Mouse (Mus musculus): ENCODE results near the gene Mogs.

Gene Mogs

DNA sequence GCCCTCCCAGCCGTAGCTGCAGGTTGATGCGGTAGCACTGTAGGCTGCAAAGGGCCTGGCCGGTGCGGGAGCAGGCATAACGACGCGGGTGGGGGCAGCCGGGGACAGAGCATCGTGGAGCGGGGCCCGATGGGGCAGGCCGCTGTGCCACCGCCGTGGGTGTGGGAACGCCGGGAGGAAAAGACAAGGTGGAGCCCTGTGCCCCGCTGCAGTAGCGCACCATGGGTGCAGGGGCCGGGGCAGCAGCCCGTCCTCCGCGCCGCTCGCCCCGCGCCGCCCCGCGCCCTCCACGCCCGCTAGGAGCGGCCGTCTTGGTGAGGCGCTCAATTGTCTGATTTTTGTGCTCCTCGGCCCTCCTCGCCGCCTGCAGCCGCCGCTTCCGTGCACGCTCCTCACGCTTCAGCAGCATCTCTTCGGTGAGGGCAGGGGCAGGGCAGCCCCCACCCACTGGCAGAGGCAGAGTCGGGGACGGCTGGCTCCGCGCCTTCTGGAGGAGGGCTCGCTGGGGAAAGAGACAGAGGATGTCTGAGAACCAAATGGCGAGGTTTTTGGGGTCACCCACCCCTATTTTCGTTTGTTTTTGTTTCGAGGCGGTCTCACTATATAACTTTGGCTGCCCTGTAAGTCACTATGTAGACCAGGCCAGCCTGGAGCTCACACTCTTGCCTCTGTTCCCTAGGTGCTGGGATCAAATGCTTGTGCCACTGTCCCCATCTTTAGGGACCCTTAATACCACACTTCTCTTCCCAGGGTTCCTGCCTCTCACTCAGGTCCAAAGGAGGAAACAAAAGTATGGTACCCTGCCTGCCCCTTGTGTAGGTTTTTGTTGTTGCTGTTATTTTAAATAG lies 6.8 kb downstream of the Mogs start:
- DNase-seq (ENCODE audit: low spot score in 2 of 2): no peak

DNA sequence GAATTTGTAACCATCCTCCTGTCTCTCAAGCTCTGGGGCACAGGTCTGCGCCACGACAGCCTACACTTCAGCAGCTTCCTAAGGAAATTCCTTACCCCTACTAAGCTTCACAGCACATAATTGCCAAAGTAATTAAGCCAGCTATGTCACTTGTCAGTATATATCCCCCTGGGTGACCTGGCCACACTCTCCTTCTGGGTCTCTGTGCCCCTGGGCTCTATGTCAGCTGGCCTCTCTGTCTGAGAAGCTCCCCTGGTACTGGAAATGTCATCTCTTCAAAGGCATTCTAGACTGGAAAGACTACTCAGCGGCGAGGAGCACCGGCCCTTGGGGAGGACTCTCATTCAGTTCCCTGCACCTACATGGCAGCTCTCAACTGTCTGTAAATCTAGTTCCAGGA lies 7.7 kb downstream of the Mogs start:
- no peak for DNase-seq (ENCODE audit: low spot score in 2 of 2)

DNA sequence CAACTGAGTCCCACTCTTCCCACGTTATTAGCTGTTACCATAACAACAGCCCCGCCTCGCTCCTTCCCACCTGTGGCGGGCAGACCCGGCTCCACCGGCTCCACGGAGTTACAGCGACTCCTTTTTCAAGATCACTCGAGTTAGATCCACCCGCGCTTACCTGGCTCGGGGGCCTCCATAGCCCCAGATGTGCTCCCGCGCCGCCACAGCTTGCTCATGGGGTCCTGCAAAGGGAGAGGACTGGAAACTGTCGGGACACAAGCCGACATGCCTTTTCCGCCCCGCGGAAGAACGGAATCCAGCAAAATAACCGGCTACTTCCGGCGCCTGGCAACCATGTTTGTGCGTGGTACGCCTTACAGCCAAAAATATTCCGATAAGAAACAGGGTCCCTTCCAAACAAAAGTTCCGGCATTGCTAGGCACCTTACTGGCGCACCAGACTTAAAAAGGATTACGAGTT lies 9.6 kb downstream of the Mogs start:
- DNase-seq (ENCODE audit: low spot score in 2 of 2): peak; percentile 87 to 94

DNA sequence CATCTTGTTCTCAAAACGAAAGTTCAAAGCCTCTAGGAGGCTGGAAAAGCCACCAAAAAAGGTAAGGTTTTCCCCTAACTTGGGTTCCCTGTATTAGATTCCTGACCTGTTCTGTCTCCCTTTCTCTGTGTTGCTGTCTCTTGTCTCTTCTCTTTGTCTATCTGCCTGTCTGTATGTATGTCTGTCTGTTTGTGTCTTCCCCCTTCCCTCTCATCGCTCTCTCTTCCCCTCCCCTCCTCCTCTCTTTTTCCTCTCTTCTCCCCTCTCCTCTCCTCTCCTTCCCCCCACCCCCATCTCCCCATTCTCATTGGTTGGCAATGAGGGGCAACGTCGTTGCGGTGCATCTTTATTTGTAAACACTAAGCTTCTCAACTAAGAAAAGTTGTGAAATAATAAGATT lies 10.0 kb downstream of the Mogs start, which contains the start of gene Ino80b:
TSS of gene Ino80b (minus strand) at position 101 of the 400 bp plus-strand sequence.
- no peak for DNase-seq (ENCODE audit: low spot score in 2 of 2)

DNA sequence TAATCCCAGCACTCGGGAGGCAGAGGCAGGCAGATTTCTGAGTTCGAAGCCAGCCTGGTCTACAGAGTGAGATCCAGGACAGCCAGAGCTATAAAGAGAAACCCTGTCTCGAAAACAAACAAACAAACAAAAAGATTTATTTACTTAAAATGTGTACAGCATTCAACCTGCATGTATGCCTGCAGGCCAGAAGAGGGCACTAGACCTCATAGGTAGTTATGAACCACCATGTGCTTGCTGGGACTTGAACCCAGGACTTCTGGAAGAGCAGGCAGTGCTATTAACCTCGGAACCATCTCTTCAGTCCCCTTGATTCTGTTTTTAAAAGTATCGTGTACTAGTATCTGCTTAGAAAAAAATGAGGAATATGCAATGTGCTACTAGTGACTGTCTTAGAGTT lies 12.1 kb downstream of the Mogs start:
- no peak for DNase-seq (ENCODE audit: low spot score in 2 of 2)

DNA sequence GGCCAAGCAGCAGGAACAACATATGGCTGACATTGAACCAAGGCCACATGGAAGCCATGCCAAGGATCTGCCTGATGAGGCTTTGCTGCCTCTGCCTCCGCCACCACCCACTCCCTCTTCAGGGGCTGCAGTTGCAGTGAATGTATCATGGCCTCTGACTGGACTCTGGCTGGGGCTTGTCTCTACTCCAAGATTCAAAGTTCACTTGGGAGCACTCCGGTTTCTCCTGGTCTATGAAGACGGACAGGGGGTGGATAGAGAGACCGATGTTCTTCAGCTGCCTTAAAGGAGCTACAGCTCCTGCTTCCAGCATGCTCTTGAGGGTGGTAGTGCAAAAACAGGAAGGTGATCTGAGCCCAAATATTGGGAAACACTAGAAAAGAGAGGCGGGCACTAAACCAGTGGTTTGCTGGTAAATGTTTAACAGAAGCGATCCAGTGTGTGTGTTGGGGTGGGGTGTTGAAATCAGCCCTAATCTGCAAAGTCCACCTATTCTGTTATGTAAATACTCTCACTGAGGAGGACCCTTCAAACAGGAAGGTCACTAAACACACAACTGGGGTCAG lies 16.3 kb downstream of the Mogs start:
- DNase-seq (ENCODE audit: low spot score in 2 of 2): no peak

DNA sequence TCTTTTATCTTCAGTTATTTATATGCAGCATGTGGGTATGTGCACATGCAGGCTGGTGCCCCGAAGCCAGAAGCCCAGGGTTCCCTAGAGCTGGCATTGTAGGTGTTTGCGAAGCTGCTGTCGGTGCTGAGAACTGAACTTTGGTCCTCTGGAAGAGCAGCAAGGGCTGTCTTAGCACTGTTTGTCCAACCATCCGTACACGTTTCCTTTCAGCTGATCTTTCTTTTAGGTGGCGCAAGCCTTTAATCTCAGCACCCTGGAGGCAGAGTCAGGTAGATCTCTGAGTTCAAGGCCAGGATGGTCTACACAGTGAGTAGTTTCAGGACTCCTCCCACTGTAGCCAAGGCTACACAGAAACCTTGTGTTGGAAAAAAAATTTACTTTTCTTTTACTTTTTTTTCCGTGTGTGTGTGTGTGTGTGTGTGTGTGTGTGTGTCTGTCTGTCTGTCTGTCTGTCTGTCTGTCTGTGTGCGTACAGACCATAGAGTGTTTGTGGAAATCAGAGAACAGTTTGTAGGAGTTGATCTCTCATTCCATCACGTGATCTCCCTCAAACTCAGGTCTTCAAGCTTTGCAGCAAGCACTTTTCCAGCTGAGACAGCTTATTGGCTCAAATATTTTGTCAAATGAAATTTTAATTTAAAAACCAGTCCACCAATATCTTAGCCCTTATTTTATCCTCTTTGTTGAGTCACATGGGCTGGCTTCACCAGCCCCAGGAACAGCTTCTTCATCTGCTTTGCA lies 17.1 kb downstream of the Mogs start:
- no peak for DNase-seq (ENCODE audit: low spot score in 2 of 2)

DNA sequence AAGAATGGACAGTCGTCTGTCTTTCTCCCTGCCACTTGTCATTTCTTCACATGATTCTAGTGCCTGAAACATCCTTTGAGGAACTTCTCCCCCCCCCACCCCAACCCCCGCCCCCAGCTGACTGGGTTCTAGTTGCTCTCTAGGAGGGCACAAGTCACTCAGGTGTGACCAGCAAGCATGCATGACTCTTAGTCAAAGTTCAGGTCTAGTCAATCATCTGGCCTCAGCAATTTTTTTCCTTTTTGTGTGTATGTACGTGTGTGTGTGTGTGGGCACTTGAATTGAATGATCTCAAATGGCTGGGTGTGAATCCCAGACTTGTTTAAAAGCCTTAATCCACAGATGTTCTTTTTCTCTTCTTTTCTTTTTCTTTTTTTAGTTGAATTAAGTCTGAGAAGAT lies 18.9 kb downstream of the Mogs start:
- DNase-seq (ENCODE audit: low spot score in 2 of 2): no peak

DNA sequence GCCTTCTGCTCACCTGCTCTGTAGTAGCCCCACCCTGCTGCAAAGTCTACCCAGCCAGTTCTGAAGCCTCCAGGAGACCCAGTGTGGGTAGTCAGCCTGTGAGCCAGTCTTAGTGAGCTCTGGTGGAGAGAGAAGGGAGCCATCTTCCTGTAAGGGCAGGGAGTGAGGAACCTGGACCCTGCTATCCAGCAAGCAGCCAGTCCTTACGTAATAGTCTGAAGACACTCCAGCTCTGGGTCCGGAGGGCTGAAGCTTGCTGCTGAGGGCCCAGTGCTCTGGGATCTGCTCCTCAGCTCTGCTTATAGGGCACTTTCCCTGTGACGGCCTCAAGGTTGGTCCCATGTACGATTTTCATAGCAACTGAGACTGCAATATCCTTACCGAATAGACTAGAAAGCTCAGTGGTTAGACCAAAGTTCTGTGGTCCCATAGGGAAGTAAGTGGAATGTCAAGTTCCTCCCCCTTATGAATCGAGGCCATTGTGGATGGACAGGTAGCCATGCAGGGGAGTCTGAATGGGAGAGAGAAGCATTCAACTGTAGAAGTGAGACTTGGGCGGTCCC lies 19.7 kb downstream of the Mogs start, which contains the start of gene Rtkn:
TSS of gene Rtkn (plus strand) at position 513 of the 563 bp plus-strand sequence.
- no peak for DNase-seq (ENCODE audit: low spot score in 2 of 2)

DNA sequence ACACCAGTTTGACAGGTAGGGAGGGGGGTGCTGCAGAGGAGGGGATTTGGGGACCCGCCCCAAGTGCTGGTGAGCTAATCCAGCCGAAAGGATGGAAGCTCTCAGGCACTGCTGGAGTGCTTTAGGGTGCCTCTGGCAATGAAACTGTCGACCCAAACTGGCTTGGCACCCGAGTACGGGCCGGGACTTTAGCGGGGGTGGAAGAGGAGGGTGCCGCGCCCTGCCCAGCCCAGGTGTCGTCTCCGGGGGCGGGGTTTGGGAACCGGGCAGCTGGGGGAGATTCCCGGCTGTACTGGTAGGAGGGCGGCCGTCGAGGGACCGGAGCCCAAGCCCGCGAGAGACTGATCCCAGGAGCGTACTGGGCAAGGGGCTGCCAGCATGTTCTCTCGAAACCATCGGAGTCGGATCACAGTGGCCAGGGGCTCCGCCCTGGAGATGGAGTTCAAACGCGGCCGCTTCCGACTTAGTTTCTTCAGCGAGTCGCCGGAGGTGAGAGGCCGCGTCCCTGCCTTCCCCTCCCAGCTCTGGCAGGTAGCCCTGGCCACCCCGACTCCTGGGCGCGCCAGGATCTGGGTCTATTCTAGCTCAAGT lies 20.4 kb downstream of the Mogs start:
- no peak for DNase-seq (ENCODE audit: low spot score in 2 of 2)

DNA sequence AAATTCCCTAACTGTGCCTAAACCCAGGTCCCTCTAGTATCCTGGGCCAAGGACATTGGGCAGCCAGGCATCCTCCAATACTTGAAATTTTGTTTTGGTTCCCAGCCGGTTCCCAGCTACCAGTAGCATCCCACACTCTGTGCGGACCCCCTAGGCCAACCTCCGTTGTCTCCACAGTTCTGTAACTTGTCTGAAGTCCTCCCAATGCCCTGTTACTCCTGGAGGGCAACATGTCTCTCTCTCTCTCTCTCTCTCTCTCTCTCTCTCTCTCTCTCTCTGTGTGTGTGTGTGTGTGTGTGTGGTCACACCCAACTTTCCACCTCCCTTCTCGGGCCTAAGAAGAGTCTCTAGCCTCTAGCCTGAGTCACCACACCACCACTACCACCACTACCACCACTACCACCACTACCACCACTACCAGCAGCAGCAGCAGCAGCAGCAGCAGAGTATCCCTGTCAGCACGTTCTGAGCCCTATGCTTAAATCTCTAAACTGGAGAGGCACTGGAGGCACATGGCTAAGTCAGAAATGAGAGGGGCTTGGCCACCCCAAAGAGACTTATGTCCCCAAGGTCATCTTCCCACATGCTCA lies 21.1 kb downstream of the Mogs start:
- no peak for DNase-seq (ENCODE audit: low spot score in 2 of 2)

DNA sequence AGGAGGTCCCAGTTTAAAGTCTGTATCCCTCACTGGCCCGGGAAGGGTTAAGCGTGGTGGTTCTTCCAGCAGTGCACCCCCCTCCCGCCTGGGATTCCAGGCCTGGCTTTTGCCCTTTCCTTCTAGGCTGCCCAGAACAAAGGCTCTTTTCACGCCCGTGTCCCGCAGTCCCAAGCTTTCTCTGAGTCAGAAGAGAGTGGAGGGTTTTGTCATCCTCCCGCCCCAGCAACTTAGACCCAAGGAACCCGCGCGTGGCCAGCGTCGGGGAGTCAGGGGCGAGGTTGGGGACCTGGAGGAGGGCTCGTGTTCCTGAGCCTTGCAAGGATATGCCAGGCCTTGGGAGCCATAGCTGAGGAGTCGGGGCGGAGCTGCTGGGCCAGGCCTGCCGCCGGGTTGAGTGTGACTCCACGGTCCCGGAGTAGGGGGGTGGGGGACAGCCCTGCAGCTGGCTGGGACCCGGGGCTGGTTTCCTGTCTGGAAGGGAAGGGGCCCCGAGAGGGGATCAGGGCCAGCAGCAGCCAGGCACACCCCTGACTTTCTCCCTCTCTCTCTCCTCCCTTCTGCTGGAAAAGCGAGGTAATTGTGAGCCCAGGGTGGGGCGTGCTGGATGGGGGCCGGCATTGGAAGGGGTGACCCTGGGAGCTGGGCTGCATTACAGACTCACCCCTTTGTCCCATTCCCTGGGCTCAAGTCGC lies 21.7 kb downstream of the Mogs start:
- DNase-seq (ENCODE audit: low spot score in 2 of 2): no peak

DNA sequence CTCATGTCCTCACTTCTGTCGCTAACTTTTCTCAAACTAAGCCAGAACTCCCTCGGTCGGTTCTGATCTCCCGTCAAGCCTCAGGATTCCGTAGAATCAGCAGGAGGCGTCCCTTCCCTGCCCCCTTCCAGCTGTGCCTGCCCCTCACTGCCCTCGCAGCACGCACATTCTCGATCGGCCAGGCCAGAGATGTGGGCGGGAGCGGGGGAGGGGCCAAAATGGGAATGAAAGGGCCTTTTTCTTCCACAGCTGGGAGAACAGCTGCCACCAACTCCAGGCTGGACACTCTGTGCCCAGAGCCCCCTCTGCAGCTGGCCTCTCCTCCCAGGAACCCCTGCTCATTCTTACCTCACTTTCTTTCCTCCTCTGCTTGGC lies 22.3 kb downstream of the Mogs start:
- peak; percentile 60 for DNase-seq (ENCODE audit: low spot score in 2 of 2)

DNA sequence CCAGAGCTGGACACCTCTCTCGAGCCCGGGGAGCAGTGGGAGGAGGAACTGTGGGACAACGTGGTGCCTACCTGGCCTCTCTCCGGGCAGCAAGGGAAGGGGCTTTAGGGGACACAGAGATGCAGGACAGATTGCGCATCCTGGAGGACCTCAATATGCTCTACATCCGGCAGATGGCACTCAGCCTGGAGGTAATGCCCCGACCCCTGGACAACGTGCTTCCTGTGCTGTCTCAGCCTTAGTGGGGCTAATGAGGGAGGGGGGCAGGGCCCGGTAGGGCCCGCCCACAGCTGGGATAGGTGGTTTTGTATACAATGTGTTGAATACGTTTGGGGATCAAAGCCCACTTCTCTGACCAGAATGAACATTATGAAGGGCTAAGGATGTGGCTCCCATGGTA lies 22.8 kb downstream of the Mogs start:
- no peak for DNase-seq (ENCODE audit: low spot score in 2 of 2)

DNA sequence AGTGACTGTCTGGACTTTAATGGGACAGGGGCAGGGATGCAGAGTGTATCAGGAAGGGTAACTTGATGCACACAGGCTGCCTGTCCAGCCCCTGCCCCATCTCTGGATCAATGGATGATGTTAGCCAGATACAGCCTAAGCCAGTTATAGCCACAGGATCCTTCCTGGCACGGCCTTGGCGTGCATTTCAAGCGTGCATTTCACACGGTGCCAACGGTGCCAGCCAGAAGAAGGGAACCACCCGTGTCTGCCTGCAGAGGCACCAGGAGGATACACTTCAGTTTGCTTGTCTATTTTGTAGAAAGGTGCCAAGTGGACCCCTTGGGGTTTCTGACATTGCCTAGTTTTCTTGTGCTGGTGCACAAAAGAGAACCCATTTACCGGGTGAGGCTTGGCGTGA lies 24.7 kb downstream of the Mogs start:
- DNase-seq (ENCODE audit: low spot score in 2 of 2): no peak

DNA sequence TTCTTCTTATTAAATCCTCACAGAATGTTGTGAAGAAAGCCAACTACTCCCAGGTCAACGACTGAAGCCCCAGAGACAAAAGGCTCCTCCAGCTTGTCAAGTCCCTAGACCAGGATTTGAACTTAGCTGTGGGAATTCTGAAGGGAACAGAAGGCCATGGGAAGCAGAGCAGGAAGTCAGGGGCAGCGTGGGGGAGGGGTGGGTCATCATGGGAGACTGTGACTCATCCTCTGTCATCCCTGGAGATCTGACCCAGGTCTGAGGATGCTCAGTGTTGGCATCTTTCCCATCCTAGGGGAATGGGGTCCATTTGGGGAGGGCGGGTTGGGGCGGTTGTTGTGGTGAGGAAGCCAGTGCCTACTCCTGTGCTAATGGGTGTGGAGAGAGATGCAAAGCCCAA lies 26.3 kb downstream of the Mogs start:
- no peak for DNase-seq (ENCODE audit: low spot score in 2 of 2)

DNA sequence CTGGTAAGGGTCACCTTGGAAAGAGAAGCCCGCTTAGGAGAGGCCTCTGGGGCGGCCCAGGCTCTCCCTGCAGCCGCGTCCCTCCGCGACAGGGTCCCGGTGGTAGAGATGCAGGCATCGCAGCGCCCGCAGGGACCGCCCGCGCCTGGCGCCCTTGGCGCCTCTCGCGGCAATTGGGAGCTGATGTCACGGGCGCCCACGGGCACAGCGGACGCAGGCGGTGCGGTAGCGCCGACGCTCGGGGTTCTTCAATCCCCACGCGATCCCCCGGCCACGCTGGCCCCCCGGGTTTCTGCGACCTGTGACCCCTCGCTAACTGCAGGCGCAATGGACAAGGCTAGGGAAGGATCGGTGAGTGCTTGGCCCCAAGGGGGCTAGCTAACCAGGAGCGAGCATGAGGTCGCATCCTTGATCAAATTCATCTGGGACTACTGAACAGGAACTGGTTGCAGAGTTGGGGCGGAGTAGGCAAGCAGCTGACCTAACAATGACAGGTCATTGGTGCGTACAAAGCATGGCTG lies 27.0 kb downstream of the Mogs start:
- DNase-seq (ENCODE audit: low spot score in 2 of 2): peak; percentile 72 to 76

DNA sequence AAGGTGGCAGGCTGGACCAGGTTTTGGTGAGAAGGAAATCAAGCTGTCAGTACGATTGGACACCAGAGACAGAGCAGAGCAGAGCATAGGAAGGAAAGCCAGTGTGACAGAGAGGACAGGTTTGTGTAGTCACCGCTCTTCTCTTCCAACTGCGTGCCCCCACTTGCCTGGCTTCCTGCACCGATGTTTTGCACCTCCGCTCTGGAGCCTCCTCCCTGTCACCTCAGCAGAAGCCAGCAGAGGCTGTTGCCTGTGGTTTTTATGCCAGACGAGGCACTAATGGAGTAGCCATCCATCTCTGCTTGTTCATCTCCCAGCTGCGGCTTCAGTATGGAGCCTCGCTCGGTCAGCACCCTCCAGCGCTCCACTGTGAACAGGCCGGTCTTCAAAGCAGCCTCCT lies 27.6 kb downstream of the Mogs start:
- DNase-seq (ENCODE audit: low spot score in 2 of 2): peak; percentile 51 to 55

DNA sequence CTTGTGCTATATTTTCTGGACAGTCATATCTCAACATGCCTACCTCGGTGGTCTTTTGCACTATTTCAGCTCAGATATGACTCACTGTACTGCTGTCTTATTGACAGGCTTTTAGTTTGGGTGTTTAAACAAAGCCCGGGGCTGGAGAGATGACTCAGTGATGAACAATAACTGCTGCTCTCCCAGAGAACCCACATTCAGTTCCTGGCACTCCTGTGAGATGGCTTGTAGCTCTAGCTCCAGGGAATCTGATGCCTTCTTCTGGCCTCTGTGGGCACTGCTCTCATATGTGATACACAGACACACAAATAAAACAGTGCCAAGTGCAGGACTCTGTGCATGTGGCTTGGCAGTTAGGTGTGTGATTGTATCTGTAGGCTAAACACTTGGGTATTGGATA lies 29.9 kb downstream of the Mogs start:
- DNase-seq (ENCODE audit: low spot score in 2 of 2): no peak

DNA sequence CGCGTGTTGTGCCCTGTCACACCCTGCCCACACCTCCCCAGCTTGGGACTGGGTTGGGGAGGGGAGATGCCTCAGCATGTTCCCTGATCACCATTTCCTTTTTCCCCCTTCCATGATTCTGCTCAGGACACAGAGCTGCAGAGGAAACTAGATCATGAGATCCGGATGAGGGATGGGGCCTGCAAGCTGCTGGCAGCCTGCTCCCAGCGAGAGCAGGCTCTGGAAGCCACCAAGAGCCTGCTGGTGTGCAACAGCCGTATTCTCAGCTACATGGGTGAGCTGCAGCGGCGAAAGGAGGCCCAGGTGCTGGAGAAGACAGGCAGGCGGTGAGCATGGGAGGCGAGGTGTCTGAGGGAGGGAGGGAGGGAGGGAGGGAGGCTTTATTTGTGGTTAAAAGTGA lies 30.5 kb downstream of the Mogs start:
- no peak for DNase-seq (ENCODE audit: low spot score in 2 of 2)

DNA sequence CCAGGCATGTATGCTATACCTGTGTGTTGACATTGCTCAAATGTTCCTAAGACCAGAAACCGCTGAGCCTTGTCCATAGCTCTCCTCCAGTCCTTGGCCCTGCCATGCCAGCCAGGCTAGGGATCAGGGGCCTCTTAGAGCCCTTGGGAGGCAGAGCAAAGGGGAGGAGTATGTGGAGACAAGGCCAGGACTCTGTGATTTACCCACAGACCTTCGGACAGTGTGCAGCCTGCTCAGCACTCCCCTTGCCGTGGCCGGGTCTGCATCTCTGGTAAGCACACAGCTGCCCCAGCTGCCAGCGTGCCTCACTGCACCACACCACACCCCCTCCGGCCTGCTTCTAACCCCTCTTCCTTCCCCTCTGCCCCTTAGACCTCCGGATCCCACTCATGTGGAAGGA lies 32.0 kb downstream of the Mogs start:
- no peak for DNase-seq (ENCODE audit: low spot score in 2 of 2)

Measured in frontal cortex, postnatal 36 days (tissue).